Mouse (Mus musculus) CH12.LX (cell line): ENCODE data around the gene Grin2c.

ENCODE experiments used
- CTCF ChIP-seq, 2 experiments: IDR thresholded peaks in 1 of 2; conservative IDR thresholded peaks in 1 of 2; 2 replicates each; pipeline ENCODE4 v1.5.1; 2011 to 2012; ENCODE audit warnings: low read depth in 2 of 2, low read length in 2 of 2, improper control_type of control experiment in 1 of 2, inconsistent platforms in 1 of 2, mild to moderate bottlenecking in 1 of 2, moderate library complexity in 1 of 2
- MYC ChIP-seq: IDR thresholded peaks from 2 replicates; pipeline ENCODE4 v1.6.1; 2011; ENCODE audit warnings: low read depth, mild to moderate bottlenecking, improper control_type of control experiment, low read length

- TF ChIP-seq MYC (no peak), CTCF (conservative IDR thresholded peaks at IDR 0.05 in 1 of 2, IDR thresholded peaks at IDR 0.05 in 1 of 2; ENCODE audit: low read depth in 2 of 2, low read length in 2 of 2) (no peak)
Observed at GRCm38 (mm10) chr11:115208776-115209732, 58.0 kb downstream of the Grin2c start.
